Mouse (Mus musculus) ES-E14 (cell line): ENCODE measurements around the gene Eml3. TPM values are rescaled to one million over a fixed set of nuclear protein-coding genes. Genes with fewer than 3 reads are reported as not detected.
A peak's percentile ranks its signal among the peaks of the same experiment; 100 is the strongest.
"Not testable (repeated sequence)": the region's sequence is repeated elsewhere in the genome, so short reads cannot be mapped to it uniquely, and the experiment has no call there.

Experiments
- DNase-seq: peaks from one replicate; pipeline ENCODE4 v3.0.0-alpha.2; 2013; ENCODE audit warnings: low read depth, low spot score
- H3K27ac ChIP-seq: 2 replicates; pipeline ENCODE4 v1.5.1; 2012; ENCODE audit warnings: low read depth, mild to moderate bottlenecking, low read length, moderate library complexity, mixed read lengths; ENCODE audit not compliant: poor library complexity, insufficient read depth, severe bottlenecking
- H3K36me3 ChIP-seq: 2 replicates; pipeline ENCODE4 v1.6.1; 2012; ENCODE audit warnings: mild to moderate bottlenecking, low read length, moderate library complexity, mixed read lengths; ENCODE audit not compliant: control insufficient read depth, poor library complexity, insufficient read depth, severe bottlenecking
- H3K4me1 ChIP-seq, 2 experiments: fragments of 150-350 bp in 1 of 2; sonication (generic) in 1 of 2; 2 replicates each; pipeline ENCODE4 v1.6.1; 2012; ENCODE audit warnings: low read length in 2 of 2, mild to moderate bottlenecking in 1 of 2, mixed read lengths in 1 of 2; ENCODE audit not compliant: control insufficient read depth in 2 of 2, insufficient read depth in 2 of 2, poor library complexity in 1 of 2
- H3K4me3 ChIP-seq, 2 experiments: fragments of 150-350 bp in 1 of 2; sonication (generic) in 1 of 2; 2 replicates each; pipeline ENCODE4 v1.5.1; 2012; ENCODE audit warnings: low read length in 2 of 2, low read depth in 1 of 2, mild to moderate bottlenecking in 1 of 2, mixed read lengths in 1 of 2; ENCODE audit not compliant: insufficient read depth in 1 of 2, poor library complexity in 1 of 2, severe bottlenecking in 1 of 2
- H3K9ac ChIP-seq: 2 replicates; pipeline ENCODE4 v1.6.1; 2012; ENCODE audit warnings: low read depth, mild to moderate bottlenecking, low read length, mixed read lengths; ENCODE audit not compliant: poor library complexity, insufficient read depth, severe bottlenecking
- H3K9me3 ChIP-seq: fragments of 150-350 bp; sonication (generic); 2 replicates; pipeline ENCODE4 v1.6.1; 2012; ENCODE audit warnings: low read depth, mild to moderate bottlenecking, low read length; ENCODE audit not compliant: control insufficient read depth, insufficient read depth
- CHD2 ChIP-seq: IDR thresholded peaks from 2 replicates; pipeline ENCODE4 v1.6.1; 2014; ENCODE audit warnings: mild to moderate bottlenecking, low read depth, low read length, inconsistent platforms
- HCFC1 ChIP-seq: IDR thresholded peaks from 2 replicates; pipeline ENCODE4 v1.6.1; 2012; ENCODE audit warnings: low read length, inconsistent platforms, borderline replicate concordance; ENCODE audit not compliant: insufficient read depth
- MAFK ChIP-seq: IDR thresholded peaks from 2 replicates; pipeline ENCODE4 v1.6.1; 2014; ENCODE audit warnings: mild to moderate bottlenecking, low read depth, low read length, inconsistent platforms; ENCODE audit not compliant: insufficient read depth
- ZC3H11A ChIP-seq: IDR thresholded peaks from 2 replicates; pipeline ENCODE4 v1.6.1; 2012; ENCODE audit warnings: low read depth, mild to moderate bottlenecking, inconsistent platforms, low read length, borderline replicate concordance
- ZNF384 ChIP-seq: IDR thresholded peaks from 2 replicates; pipeline ENCODE4 v1.6.1; 2012; ENCODE audit warnings: low read depth, low read length, inconsistent platforms
- in situ Hi-C, 2 experiments: fragments of 600-800 bp; cut with MboI; formaldehyde crosslinking; loops; one replicate each; pipeline ENCODE4 v1.15.1; 2025; ENCODE audit warnings: low sequenced_read_pairs in 2 of 2, inconsistent platforms in 1 of 2; ENCODE audit not compliant: unreplicated experiment in 2 of 2
- total RNA-seq: library from RNA; depleted of rRNA; stranded (reverse); fragments of 300-350 nt; gene quantifications from 2 replicates; pipeline ENCODE4 v1.2.3, GENCODE M21; 2012

Gene Eml3
- total RNA-seq, 1 experiment: 20.6 TPM

DNA sequence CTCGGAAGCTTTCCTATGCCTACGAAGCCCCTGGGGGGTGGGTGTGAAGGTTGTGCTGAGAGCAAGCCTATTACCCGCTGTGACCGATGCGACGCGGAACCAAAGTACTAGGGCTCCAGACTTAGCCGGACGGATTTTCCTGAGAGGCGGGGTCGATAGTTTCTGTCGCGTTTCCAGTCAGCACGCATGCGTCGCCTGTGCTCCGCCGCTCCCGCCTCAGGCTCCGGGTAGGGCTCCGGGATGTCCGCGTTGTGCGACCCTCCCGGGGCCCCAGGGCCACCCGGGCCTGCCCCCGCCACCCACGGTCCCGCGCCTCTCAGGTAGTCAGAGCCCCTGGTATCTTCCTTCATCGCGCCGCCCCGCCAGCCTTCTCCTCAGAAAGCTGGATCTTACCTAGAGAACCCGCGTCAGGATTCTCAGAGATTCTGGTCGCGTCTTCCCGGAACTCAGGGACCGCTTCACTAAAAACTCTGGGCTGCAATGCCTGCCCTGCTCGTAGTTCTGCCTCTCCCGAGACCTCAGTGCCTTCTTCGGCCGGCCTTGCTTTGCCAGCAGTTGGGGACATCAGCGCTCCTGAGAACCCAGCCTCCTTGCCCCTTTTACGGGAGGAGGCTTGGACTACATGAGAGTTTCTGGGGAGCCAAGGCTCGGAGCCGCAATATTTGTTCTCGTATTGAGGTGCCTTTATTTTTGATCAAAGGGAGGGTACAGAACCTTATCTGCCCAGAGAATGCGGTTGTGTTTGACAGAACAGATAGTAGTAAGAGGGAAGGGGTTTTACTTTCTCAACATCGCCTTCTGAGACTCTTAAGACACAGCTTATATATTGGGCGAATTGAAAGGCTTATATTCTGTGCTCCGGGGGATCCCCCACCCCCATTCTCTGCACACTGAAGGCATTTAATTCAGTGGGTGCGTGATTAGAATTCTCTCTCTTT, 36.3 kb upstream of the Eml3 start, which contains the start of gene Ints5:
Gene Ints5, plus strand, starts transcription at position 177 of the 938 bp plus-strand sequence.
- H3K9ac ChIP-seq: peak within 1 kb of the TSS; percentile 98
- peaks cover 34% of the 10 kb centered on the region for H3K36me3 ChIP-seq
- no peaks in the 10 kb centered on the region for H3K9me3 ChIP-seq
- in situ Hi-C loops: no loop called here
- H3K4me1 ChIP-seq: peaks cover 2 to 4% of the 10 kb centered on the region in 2 experiments; a peak in 2 of 4 replicates
- peak; percentile 91 for DNase-seq
- peak within 1 kb of the TSS; percentile 73 for H3K27ac ChIP-seq
- TF ChIP-seq HCFC1: peak; percentile 84
- no peak for TF ChIP-seq ZC3H11A
- peak within 1 kb of the TSS; percentile 91 to 94 for H3K4me3 ChIP-seq

DNA sequence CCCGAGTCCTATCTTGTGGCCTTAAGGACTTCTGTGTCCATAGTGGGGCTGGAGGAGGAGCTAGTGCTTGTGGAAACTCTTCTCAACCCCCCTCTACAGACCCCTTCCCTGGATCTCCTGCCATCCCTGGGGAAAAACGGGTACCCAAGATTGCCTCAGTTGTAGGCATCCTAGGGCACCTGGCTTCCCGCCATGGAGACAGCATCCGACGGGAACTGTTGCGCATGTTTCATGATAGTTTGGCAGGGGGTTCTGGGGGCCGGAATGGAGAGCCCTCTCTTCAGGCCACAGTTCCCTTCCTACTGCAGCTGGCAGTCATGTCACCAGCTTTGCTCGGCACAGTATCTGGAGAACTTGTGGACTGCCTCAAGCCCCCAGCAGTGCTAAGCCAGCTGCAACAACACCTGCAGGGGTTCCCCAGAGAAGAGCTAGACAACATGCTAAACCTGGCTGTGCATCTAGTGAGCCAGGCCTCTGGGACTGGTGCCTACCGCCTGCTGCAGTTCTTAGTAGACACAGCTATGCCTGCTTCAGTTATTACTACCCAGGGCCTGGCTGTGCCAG, 33.9 kb upstream of the Eml3 start:
- H3K9me3 ChIP-seq: no peaks in the 10 kb centered on the region
- H3K9ac ChIP-seq: 0 out of 2 replicates have a peak overlapping the region, but pooled peaks have one; percentile 75
- no peak overlapping the region for H3K27ac ChIP-seq
- no peak for DNase-seq
- peaks cover 27% of the 10 kb centered on the region for H3K36me3 ChIP-seq
- peaks cover 2 to 4% of the 10 kb centered on the region in 2 experiments; a peak in 2 of 4 replicates for H3K4me1 ChIP-seq
- H3K4me3 ChIP-seq: no peak overlapping the region
- TF ChIP-seq HCFC1: no peak
- TF ChIP-seq CHD2: no peak
- TF ChIP-seq MAFK: no peak
- no peak for TF ChIP-seq ZNF384
- TF ChIP-seq ZC3H11A: no peak
- in situ Hi-C loops: no loop called here

DNA sequence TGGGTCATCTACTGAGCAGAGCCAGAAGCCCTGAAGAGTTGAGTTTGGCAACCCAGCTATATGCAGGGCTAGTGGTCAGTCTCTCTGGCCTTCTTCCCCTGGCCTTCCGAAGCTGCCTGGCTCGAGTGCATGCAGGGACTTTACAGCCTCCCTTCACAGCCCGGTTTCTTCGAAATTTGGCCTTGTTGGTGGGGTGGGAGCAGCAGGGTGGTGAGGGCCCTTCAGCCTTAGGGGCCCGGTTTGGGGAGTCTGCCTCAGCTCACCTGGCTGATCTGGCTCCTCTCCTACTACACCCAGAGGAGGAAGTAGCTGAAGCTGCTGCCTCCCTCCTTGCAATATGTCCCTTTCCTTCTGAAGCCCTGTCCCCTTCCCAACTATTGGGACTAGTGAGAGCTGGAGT, 33.1 kb upstream of the Eml3 start:
- H3K4me1 ChIP-seq, H3K9me3 ChIP-seq, H3K4me3 ChIP-seq, DNase-seq, H3K27ac ChIP-seq, in situ Hi-C loops: not testable (repeated sequence)
- Histone ChIP-seq H3K9ac (peak overlapping the region; percentile 75; the same call in 1 of the 2 replicates), H3K36me3 (peaks cover 21% of the 10 kb centered on the region)

DNA sequence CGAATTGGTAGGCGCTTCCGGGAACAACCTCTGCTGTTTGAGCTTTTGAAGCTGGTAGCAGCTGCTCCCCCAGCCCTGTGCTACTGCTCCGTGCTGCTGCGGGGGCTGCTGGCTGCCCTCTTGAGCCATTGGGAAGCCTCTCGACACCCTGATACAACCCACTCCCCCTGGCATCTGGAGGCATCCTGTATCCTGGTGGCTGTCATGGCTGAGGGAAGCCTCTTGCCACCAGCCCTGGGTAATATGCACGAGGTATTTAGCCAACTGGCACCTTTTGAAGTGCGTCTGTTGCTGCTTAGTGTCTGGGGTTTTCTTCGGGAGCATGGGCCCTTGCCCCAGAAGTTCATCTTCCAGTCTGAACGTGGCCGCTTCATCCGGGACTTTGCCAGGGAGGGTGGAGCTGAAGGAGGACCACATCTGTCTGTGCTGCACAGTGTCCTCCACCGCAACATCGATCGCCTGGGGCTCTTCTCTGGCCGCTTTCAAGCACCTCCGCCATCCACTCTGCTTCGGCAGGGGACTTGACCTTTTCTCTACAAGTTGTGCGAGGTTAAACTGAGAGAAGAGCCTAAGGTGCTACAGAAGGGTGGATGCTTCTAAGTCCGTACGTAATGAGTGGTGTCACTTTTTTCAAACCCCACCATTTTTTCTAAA, 32.0 kb upstream of the Eml3 start:
- DNase-seq, H3K4me1 ChIP-seq, in situ Hi-C loops, H3K9me3 ChIP-seq: not testable (repeated sequence)
- Histone ChIP-seq H3K4me3 (peak overlapping the region; percentile 31 to 100), H3K9ac (peak overlapping the region; percentile 75), H3K36me3 (peaks cover 20% of the 10 kb centered on the region), H3K27ac (peak overlapping the region; percentile 71)
